Mouse (Mus musculus) embryonic facial prominence, embryonic 12.5 days (tissue): ENCODE data around the gene Mn1. TPM values are rescaled to one million over a fixed set of nuclear protein-coding genes. Genes with fewer than 3 reads are reported as not detected.

Source experiments
- ATAC-seq: fragments of 200-750 bp; cut with Nextera tagmentation; 2 replicates; pipeline ENCODE4 v1.8.0; 2017; ENCODE audit not compliant: insufficient number of reproducible peaks, insufficient read depth, low FRiP score, low TSS enrichment
- H3K27ac ChIP-seq: fragments of 300-500 bp; sonication (generic); 2 replicates; pipeline ENCODE4 v1.5.1; 2016; ENCODE audit warnings: mild to moderate bottlenecking
- H3K27me3 ChIP-seq: fragments of 300-500 bp; sonication (generic); 2 replicates; pipeline ENCODE4 v1.6.1; 2016; ENCODE audit warnings: mild to moderate bottlenecking, moderate library complexity
- H3K36me3 ChIP-seq: fragments of 300-500 bp; sonication (generic); 2 replicates; pipeline ENCODE4 v1.6.1; 2016; ENCODE audit warnings: mild to moderate bottlenecking
- H3K4me1 ChIP-seq: fragments of 300-500 bp; sonication (generic); 2 replicates; pipeline ENCODE4 v1.6.1; 2016
- H3K4me2 ChIP-seq: fragments of 300-500 bp; sonication (generic); replicated peaks from 2 replicates; pipeline ENCODE4 v1.6.1; 2016; ENCODE audit warnings: mild to moderate bottlenecking, moderate library complexity
- H3K4me3 ChIP-seq: fragments of 300-500 bp; sonication (generic); 2 replicates; pipeline ENCODE4 v1.5.1; 2016; ENCODE audit warnings: mild to moderate bottlenecking
- H3K9ac ChIP-seq: fragments of 300-500 bp; sonication (generic); 2 replicates; pipeline ENCODE4 v1.6.1; 2016; ENCODE audit warnings: mild to moderate bottlenecking, moderate library complexity
- H3K9me3 ChIP-seq: fragments of 300-500 bp; sonication (generic); 2 replicates; pipeline ENCODE4 v1.6.1; 2016; ENCODE audit warnings: mild to moderate bottlenecking, moderate library complexity
- WGBS: fragments of 180-500 bp; shearing (Covaris S2); methylation state at CpG from one replicate; pipeline ENCODE4 v1.1.7; 2016; 5-methylcytosine and 5-hydroxymethylcytosine counted together
- polyA plus RNA-seq: library from polyadenylated mRNA; unstranded; fragments of >200 nt; fragmentation: Nextera tagmentation; extraction: Ambion mirVana; gene quantifications from 2 replicates; pipeline ENCODE4 v1.2.1, GENCODE M21; 2016

Gene Mn1
- polyA plus RNA-seq, 1 experiment from 2014 or later = 58.3 TPM

DNA sequence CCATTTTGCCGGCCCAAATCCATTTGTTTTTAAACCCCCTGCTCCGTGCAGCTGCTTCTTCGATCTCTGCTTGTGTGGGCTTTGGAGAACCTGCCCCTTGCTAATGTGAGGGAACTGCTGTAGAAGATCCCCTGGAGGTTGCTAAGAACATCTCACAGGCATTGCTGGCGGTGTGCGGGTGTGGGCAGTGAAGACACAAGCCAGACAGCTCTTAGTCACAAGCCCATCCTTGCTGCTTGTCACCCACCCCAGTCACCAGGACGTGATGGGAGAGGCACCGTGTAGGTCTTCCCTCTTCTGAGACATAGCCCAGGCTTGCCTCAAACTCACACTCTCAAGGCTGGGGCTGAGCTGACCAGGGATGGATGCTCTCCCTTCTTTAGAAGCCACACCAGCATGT, 20.0 kb downstream of the Mn1 start:
- no peak overlapping the region for H3K27ac ChIP-seq
- no peak overlapping the region for H3K4me3 ChIP-seq
- no peak for ATAC-seq
- H3K27me3 ChIP-seq = no peaks in the 10 kb centered on the region
- 57% methylated on average over 7 of the region's 7 CpGs for WGBS
- H3K36me3 ChIP-seq = peaks cover 35% of the 10 kb centered on the region
- peaks cover 52% of the 10 kb centered on the region for H3K4me1 ChIP-seq
- H3K4me2 ChIP-seq = no peak overlapping the region
- no peaks in the 10 kb centered on the region for H3K9me3 ChIP-seq
- no peak overlapping the region for H3K9ac ChIP-seq

DNA sequence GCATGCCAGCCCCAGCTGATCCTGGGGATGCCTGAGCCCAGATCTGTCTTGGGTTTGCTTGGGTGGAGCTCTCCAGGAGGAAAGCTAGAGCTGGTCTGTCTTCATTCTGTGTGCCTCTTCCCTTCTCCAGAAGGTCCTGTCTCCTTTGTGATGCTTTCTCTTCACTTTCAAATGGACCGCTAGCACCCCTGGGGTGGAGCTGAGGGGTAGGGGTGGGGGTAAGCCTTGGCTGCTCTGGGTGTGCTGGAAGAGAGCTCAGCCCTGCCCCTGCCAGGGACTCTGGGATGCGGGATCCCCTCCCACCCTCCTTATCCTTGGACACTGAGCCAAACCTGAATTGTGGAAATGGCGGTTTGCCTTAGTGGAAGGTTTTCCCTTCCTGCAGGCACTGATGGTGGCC, 21.2 kb downstream of the Mn1 start:
- Histone ChIP-seq H3K4me1 (peaks cover 45% of the 10 kb centered on the region), H3K36me3 (peaks cover 46% of the 10 kb centered on the region)
- WGBS = 83% methylated on average over 3 of the region's 3 CpGs

DNA sequence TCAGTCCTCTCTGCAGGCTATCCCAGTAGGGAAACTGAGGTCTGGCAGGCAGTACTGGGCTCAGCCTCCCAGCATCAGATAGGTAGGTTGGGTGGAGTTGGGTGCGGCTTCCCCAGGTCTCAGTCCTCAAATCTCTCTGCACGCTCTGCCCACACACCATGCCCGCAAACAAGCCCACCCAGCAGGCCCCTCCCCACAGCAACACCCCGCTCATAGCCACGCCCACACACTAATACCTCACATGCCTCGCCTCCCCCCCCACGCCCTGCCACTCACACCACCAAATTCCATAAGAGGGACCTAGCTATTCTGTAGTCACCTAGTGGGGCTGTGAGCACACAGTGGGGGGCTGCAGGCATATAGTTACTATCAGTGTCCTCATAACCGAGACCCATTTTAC, 21.7 kb downstream of the Mn1 start:
- H3K36me3 ChIP-seq = peaks cover 46% of the 10 kb centered on the region
- ATAC-seq = no peak

More for the DNA sequence above, 21.2 kb downstream of the Mn1 start:
- no peak for ATAC-seq
- Histone ChIP-seq H3K27me3 (no peaks in the 10 kb centered on the region), H3K9ac (no peak overlapping the region), H3K4me3 (no peak overlapping the region), H3K27ac (no peak overlapping the region), H3K4me2 (no peak overlapping the region), H3K9me3 (no peaks in the 10 kb centered on the region)

DNA sequence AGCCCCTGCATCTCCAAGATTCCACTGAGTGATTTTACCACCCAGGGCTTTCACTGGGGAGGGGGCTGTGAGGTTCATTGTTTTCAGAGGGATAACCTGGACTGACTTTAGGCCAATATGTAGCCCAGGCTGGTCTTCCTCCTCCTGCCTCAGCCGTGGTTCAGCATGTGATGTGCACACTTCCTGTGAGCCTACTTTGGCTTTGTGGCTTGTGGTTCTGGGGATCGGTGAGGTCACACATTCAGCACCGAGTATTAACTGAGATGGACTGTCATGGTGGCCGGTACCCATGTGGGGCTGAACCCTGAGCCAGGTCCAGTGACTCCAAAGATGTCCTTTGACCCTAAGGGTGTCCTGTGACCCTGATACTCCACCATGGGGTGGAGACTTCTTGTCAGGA, 23.1 kb downstream of the Mn1 start:
- ATAC-seq = no peak
- no peak overlapping the region for H3K9ac ChIP-seq
- no peaks in the 10 kb centered on the region for H3K27me3 ChIP-seq
- H3K27ac ChIP-seq = no peak overlapping the region
- H3K9me3 ChIP-seq = no peaks in the 10 kb centered on the region
- H3K36me3 ChIP-seq = peaks cover 54% of the 10 kb centered on the region
- peaks cover 28% of the 10 kb centered on the region for H3K4me1 ChIP-seq
- no peak overlapping the region for H3K4me2 ChIP-seq
- WGBS = 88% methylated on average over 4 of the region's 4 CpGs
- H3K4me3 ChIP-seq = no peak overlapping the region

More for the DNA sequence above, 21.7 kb downstream of the Mn1 start:
- H3K27me3 ChIP-seq = no peaks in the 10 kb centered on the region
- peaks cover 40% of the 10 kb centered on the region for H3K4me1 ChIP-seq
- 95% methylated on average over 8 of the region's 8 CpGs for WGBS
- H3K4me2 ChIP-seq = no peak overlapping the region
- no peak overlapping the region for H3K27ac ChIP-seq
- no peak overlapping the region for H3K9ac ChIP-seq
- no peaks in the 10 kb centered on the region for H3K9me3 ChIP-seq
- H3K4me3 ChIP-seq = no peak overlapping the region

DNA sequence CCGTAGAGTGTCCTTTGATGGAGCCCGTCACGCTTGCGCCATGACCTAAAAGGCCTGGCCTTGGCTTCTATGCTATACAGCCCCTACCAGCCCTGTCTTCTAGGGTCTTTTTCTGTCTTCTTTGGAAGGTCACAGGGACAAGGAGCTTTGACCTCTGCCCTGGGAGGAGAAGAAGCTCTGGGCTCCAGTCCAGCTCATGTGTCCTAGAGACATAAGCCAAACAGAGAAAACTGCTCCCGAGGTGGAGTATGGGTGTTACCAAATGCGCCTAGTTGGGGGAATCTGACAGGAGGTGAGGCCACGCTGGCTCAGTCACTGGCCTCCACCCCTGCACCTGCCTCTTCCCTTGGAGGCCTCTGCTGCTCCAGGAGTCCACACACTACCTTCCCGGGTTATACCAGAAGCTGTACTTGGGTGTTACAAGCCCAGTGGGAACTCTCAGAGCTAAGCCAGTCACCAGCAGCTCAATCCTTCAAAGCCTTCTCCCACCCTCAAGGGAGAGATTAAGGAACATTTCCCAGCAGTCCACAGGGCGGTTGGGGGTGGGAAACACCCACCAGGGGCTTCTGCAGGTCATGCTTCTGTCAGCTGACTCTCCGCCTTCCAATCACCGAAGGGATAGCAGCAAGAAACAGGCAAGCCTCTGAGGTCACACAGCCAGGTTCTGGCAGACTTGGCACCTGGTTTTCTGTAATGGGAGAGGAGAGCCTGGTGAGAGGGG, 25.1 kb downstream of the Mn1 start:
- peaks cover 62% of the 10 kb centered on the region for H3K36me3 ChIP-seq
- no peak overlapping the region for H3K27ac ChIP-seq
- no peak overlapping the region for H3K4me3 ChIP-seq
- no peak for ATAC-seq
- H3K27me3 ChIP-seq = no peaks in the 10 kb centered on the region
- H3K9me3 ChIP-seq = no peaks in the 10 kb centered on the region
- H3K4me2 ChIP-seq = no peak overlapping the region
- 81% methylated on average over 11 of the region's 11 CpGs for WGBS
- H3K9ac ChIP-seq = no peak overlapping the region
- peaks cover 20% of the 10 kb centered on the region; the same call in 1 of the 2 replicates for H3K4me1 ChIP-seq

DNA sequence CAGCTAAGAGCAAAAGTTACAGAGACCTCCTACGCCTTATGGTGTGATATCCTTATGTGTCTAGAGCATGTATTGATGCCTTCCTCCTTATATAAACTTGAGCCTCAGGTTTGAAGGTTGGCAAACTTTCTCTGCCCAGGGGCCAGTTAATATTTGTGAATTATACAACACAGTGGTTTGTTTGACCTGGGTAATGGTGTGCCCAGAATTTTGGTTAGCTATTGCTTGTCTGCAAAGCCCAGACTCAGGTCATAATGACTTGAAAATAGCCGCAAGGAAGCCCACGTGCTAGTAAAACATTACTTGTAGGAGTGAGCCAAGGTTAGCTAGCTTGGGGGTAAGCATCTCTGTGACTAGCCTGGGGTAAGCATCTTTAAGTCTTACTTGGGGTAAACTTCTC, 26.5 kb downstream of the Mn1 start:
- 83% methylated on average over 3 of the region's 3 CpGs for WGBS

DNA sequence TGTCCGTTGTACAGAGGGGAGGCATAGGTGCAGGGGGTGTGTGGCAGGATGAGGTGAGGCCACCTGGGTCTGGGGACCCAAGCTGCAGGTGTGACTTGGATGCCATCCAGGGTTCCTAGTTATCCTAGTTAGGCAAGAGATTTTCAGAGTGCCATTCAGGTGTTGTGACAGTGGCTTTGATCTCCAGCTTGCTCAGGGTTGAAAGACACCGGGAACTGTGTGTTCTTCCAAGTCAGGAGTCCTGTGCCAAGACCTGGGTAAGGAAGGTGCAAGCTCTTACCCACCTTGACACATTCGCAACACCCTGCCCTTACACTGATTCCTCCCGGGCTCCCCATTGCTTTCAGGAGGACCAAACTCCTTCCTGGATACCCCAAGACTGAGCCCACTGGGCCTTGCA, 27.2 kb downstream of the Mn1 start:
- Histone ChIP-seq H3K9ac (no peak overlapping the region), H3K4me2 (no peak overlapping the region), H3K4me3 (no peak overlapping the region), H3K4me1 (0 out of 2 replicates have a peak, but pooled peaks cover 10% of the 10 kb centered on the region), H3K9me3 (no peaks in the 10 kb centered on the region), H3K27ac (0 out of 2 replicates have a peak overlapping the region, but pooled peaks have one; percentile 1), H3K36me3 (peaks cover 67% of the 10 kb centered on the region), H3K27me3 (no peaks in the 10 kb centered on the region)
- ATAC-seq = no peak
- 91% methylated on average over 4 of the region's 4 CpGs for WGBS

More for the DNA sequence above, 26.5 kb downstream of the Mn1 start:
- H3K4me2 ChIP-seq = no peak overlapping the region
- no peak for ATAC-seq
- 0 out of 2 replicates have a peak, but pooled peaks cover 11% of the 10 kb centered on the region for H3K4me1 ChIP-seq
- H3K9ac ChIP-seq = no peak overlapping the region
- peaks cover 67% of the 10 kb centered on the region for H3K36me3 ChIP-seq
- H3K4me3 ChIP-seq = no peak overlapping the region
- H3K27me3 ChIP-seq = no peaks in the 10 kb centered on the region
- H3K27ac ChIP-seq = no peak overlapping the region
- no peaks in the 10 kb centered on the region for H3K9me3 ChIP-seq

DNA sequence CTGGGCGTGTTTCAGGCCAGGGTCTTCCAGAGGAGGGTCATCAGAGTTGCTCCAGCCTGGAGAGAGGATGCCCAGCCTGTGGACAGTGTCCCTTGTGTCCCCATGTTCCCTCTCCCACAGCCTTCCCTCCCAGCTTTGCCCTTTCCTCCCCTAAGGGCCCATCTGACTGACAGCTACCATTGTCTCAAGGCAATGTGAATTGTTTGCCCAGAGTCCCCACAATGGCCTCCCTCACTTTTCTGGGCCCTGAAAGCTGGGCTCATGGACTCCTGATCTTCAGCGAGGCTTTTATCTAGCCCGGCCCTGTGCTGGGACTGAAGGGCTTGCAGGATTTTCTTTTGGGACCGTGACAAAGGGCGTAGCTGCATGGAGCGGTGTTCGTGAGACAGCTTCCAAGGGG, 29.5 kb downstream of the Mn1 start:
- no peak for ATAC-seq
- H3K4me1 ChIP-seq = 0 out of 2 replicates have a peak, but pooled peaks cover 10% of the 10 kb centered on the region
- no peak overlapping the region for H3K9ac ChIP-seq
- no peaks in the 10 kb centered on the region for H3K9me3 ChIP-seq
- 46% methylated on average over 7 of the region's 7 CpGs for WGBS
- H3K27me3 ChIP-seq = no peaks in the 10 kb centered on the region
- no peak overlapping the region for H3K27ac ChIP-seq
- H3K4me2 ChIP-seq = no peak overlapping the region
- no peak overlapping the region for H3K4me3 ChIP-seq
- peaks cover 75% of the 10 kb centered on the region for H3K36me3 ChIP-seq

DNA sequence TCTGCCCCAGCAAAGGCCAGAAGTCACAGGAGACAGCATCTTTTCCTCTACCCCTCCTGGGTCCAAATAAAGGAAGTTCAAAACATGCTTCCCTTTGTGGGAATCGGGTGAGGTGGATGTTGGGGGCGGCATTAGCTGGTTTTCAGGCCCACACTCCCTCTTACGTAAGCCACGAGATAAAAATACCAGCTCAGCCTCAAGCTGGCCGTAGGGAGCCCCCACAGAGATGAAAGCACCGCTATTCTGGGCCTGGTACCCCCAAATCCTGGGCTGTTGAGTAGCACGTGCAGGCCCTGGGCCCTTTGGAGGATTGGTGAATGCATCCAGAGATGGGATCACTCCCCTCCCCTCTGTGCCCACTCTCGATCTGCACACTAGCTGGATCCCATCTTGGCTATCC, 32.5 kb downstream of the Mn1 start:
- Histone ChIP-seq H3K4me1 (0 out of 2 replicates have a peak, but pooled peaks cover 4% of the 10 kb centered on the region), H3K4me3 (no peak overlapping the region), H3K4me2 (no peak overlapping the region), H3K27ac (no peak overlapping the region), H3K36me3 (peaks cover 80% of the 10 kb centered on the region), H3K27me3 (no peaks in the 10 kb centered on the region), H3K9ac (no peak overlapping the region), H3K9me3 (no peaks in the 10 kb centered on the region)
- ATAC-seq = no peak
- 73% methylated on average over 8 of the region's 8 CpGs for WGBS

DNA sequence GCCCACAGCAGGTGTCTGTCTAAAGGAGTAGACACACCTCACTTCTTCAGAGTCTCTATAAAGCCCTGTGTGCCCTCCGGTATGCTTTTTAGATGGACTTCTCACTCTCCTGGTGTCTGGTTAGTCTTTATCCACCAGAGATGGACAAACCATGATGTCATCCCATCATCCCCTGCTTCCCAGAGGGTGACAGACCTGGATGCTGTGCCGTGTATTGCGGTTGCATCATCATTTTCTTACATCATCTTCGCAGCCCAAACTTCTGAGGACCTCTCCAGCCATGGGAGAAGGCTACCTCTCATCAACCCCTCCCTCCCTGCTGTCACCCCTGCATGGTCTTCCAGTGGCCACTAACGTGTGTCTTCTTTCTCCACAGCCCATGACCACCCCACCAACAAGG, 37.1 kb downstream of the Mn1 start:
- Histone ChIP-seq H3K9ac (no peak overlapping the region), H3K27ac (no peak overlapping the region), H3K4me1 (no peaks in the 10 kb centered on the region), H3K4me3 (no peak overlapping the region), H3K27me3 (no peaks in the 10 kb centered on the region), H3K9me3 (no peaks in the 10 kb centered on the region), H3K4me2 (no peak overlapping the region), H3K36me3 (peaks cover 81% of the 10 kb centered on the region)
- 88% methylated on average over 5 of the region's 5 CpGs for WGBS
- no peak for ATAC-seq

DNA sequence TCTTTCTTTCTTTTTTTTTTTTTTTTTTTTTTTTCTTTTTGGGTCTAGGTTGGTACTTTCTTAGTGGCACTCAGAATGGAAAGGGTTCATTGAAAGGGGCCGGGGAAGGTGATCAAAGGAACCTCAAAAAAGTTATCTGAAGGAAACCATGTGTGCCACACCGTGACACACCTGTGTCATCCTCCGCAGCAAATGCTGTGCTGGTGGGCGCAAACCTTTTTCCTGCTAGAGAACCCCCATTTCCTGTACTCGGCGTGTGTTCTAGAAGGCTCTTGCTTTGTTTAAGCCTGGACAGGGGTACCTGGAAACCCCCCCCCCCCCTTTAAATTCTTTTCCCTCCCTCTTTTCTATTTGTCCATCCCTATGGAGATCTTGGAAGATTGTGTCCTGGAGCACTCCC, 37.7 kb downstream of the Mn1 start:
- Histone ChIP-seq H3K4me2 (no peak overlapping the region), H3K27ac (no peak overlapping the region), H3K4me1 (no peaks in the 10 kb centered on the region), H3K9ac (no peak overlapping the region), H3K9me3 (no peaks in the 10 kb centered on the region), H3K27me3 (no peaks in the 10 kb centered on the region), H3K36me3 (peaks cover 75% of the 10 kb centered on the region), H3K4me3 (no peak overlapping the region)
- WGBS = 86% methylated on average over 6 of the region's 6 CpGs
- ATAC-seq = no peak

DNA sequence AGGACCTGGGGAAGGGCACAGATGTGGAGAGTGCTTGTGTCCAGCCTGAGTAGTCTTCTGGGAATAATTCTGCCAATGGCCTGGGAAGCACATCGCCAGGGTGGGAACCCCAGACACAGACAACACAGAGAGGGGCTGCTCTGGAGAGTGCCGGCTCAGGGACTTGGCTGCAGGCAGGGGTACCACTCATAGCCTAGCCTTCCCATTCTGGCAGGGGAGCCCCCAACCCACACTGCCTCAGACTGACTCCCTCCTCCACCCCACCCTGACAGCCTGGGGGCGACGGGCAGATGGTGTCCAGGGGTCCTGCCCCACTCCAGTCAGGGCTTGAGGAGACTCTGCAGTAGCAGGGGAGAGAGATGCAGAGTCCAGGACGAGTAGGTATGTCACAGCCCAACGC, 41.5 kb downstream of the Mn1 start:
- H3K36me3 ChIP-seq = peaks cover 52% of the 10 kb centered on the region
- no peaks in the 10 kb centered on the region for H3K4me1 ChIP-seq
- H3K4me2 ChIP-seq = no peak overlapping the region
- no peaks in the 10 kb centered on the region for H3K27me3 ChIP-seq
- H3K4me3 ChIP-seq = no peak overlapping the region
- H3K9ac ChIP-seq = no peak overlapping the region
- no peak overlapping the region for H3K27ac ChIP-seq
- 88% methylated on average over 6 of the region's 6 CpGs for WGBS
- no peaks in the 10 kb centered on the region for H3K9me3 ChIP-seq
- no peak for ATAC-seq
